Mouse (Mus musculus) E14TG2a.4 (cell line): ENCODE measurements at regions not wholly inside any gene's neighbourhood (a gene's known extent, or its start where the extent isn't known, plus 50 kb on each side); places are given as distances from the start of the nearest gene placed in this dataset.

Source experiments
- H3K27me3 ChIP-seq: 2 replicates; pipeline ENCODE4 v1.6.1; 2014; ENCODE audit warnings: low read length, control low read depth; ENCODE audit not compliant: insufficient read depth
- H3K36me3 ChIP-seq: 2 replicates; pipeline ENCODE4 v1.6.1; 2014; ENCODE audit warnings: low read length, control low read depth; ENCODE audit not compliant: insufficient read depth
- H3K4me1 ChIP-seq: replicated peaks from 2 replicates; pipeline ENCODE4 v1.6.1; 2014; ENCODE audit warnings: low read depth, low read length, control low read depth
- H3K4me3 ChIP-seq: replicated peaks from 2 replicates; pipeline ENCODE4 v1.5.1; 2014; ENCODE audit warnings: mild to moderate bottlenecking, low read length
- H3K9me3 ChIP-seq: 2 replicates; pipeline ENCODE4 v1.6.1; 2014; ENCODE audit warnings: low read length, control low read depth
- CTCF ChIP-seq: conservative IDR thresholded peaks from 2 replicates; pipeline ENCODE4 v1.5.1; 2014; ENCODE audit warnings: low read length
- NANOG ChIP-seq: IDR thresholded peaks from 2 replicates; pipeline ENCODE4 v1.6.1; 2014; ENCODE audit warnings: borderline replicate concordance, low read length, mixed read lengths
- POU5F1 ChIP-seq: IDR thresholded peaks from 2 replicates; pipeline ENCODE4 v1.6.1; 2014; ENCODE audit warnings: low read length, borderline replicate concordance

- Histone ChIP-seq H3K4me1 (no peaks in the 10 kb centered on the region), H3K27me3 (no peaks in the 10 kb centered on the region), H3K9me3 (no peaks in the 10 kb centered on the region), H3K36me3 (no peaks in the 10 kb centered on the region), H3K4me3 (no peak overlapping the region)
- no peak for TF ChIP-seq CTCF
- TF ChIP-seq POU5F1, result no peak
Measured at GRCm38 (mm10) chr7:129964192-129964591, 372.5 kb downstream of the Wdr11 start.

DNA sequence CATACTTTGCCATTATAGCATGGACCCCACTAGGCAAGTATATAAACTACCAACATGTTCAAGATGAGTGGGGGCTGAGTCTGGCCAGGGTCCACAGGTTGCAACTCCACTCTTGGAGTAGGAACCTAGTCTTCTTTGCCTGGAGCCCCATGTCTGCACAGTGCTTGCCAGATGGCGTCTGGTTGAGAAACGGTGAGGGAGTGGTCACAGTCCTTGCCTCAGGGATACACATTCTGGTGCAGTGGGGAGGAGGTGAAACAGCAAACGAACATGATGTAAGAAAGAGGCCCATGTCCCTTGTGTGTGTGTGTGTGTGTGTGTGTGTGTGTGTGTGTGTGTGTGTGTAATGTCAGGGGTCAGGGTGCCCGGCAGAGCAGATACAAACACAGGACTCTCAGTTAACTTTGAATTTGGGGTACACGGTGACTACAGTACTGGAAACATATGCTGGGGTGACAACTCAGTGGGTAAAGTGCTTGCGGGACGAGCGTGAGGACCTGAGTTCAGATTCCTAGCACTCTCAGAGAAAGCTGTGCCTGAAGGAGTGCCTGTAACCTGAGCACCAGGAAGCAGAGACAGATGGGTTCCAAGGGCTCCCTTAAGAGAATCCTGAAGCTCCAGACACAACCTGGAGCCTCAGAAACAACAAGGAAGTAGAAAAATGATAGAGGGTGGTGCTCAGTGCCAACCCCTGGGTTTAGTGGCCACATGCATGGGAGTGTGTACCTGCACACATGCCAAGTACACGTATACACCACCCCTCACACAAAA, 373.8 kb downstream of the Wdr11 start:
- no peak overlapping the region for H3K4me3 ChIP-seq
- no peaks in the 10 kb centered on the region for H3K4me1 ChIP-seq
- H3K27me3 ChIP-seq, result no peaks in the 10 kb centered on the region
- no peaks in the 10 kb centered on the region for H3K36me3 ChIP-seq
- no peaks in the 10 kb centered on the region for H3K9me3 ChIP-seq
- no peak for TF ChIP-seq CTCF
- TF ChIP-seq NANOG, result no peak
- TF ChIP-seq POU5F1, result no peak

- Histone ChIP-seq H3K9me3 (no peaks in the 10 kb centered on the region), H3K27me3 (peaks cover 3% of the 10 kb centered on the region), H3K4me1 (no peaks in the 10 kb centered on the region), H3K4me3 (no peak overlapping the region), H3K36me3 (no peaks in the 10 kb centered on the region)
- TF ChIP-seq CTCF, result no peak
Measured at GRCm38 (mm10) chr7:129966771-129967170, 375.1 kb downstream of the Wdr11 start.

GRCm38 (mm10) chr7:129970201-129970600, 378.5 kb downstream of the Wdr11 start:
- H3K9me3 ChIP-seq, result no peaks in the 10 kb centered on the region
- TF ChIP-seq NANOG (no peak), POU5F1 (no peak), CTCF (no peak)
- no peak overlapping the region for H3K4me3 ChIP-seq
- H3K27me3 ChIP-seq, result peaks cover 3% of the 10 kb centered on the region
- H3K4me1 ChIP-seq, result no peaks in the 10 kb centered on the region
- H3K36me3 ChIP-seq, result no peaks in the 10 kb centered on the region

DNA sequence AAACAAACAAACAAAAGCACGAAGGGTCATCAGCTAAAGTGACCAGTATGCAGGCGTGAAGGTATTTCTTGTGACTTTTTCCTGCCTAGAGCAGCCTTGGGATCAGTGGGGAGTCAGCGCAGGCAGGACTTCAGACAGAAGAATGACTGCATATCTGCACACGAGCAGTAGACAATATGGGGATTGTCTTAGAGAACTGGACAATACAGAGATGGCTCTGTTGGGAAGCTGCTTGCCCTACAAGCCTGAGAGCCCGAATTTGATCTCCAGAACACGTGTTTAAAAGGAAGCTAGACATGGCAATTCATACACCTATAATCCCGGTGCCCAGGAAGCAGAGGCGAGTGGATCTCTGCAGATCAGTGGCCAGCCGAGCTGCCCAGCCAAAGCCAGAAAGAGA, 382.5 kb downstream of the Wdr11 start:
- Histone ChIP-seq H3K36me3 (no peaks in the 10 kb centered on the region), H3K4me1 (no peaks in the 10 kb centered on the region), H3K9me3 (no peaks in the 10 kb centered on the region), H3K27me3 (peaks cover 3% of the 10 kb centered on the region), H3K4me3 (no peak overlapping the region)
- TF ChIP-seq NANOG, result no peak

- no peaks in the 10 kb centered on the region for H3K36me3 ChIP-seq
- H3K9me3 ChIP-seq, result no peaks in the 10 kb centered on the region
- TF ChIP-seq CTCF (no peak), POU5F1 (no peak), NANOG (no peak)
- H3K4me1 ChIP-seq, result no peaks in the 10 kb centered on the region
- H3K4me3 ChIP-seq, result peak overlapping the region; percentile 53
- H3K27me3 ChIP-seq, result peaks cover 3% of the 10 kb centered on the region
Measured at GRCm38 (mm10) chr7:129974837-129975236, 383.2 kb downstream of the Wdr11 start.

DNA sequence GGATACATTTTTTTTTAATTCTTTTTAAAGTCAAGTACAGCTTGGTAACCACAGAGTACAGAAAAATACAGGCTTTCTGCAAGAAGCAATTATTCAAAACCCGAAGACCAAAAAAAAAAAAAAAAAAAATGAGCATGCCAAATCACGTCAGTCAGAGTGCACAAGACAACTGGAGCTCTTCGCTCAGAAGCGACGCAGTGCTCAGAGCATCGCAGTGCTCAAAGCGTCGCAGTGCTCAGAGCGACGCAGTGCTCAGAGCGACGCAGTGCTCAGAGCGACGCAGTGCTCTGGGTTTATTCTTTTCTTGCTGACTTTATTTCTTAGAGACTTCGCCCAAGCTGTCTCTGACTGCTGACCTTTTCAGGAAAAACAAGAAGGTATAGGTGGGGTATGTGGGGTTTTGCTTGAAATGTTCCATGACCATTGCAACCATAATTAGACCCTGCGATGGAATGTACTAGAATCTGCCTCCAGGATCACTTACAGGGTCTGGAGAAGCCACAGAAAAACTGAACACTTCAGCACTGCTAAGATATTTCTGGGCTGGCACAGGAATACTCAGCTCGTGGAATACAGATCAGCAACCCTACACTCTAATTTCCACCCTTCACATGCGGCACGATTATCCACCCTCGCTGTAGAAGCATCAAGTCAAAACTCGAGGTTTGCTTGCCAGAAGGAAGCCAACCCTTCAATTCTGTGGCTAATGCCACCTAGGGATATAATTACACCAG, 384.3 kb downstream of the Wdr11 start:
- Histone ChIP-seq H3K4me3 (no peak overlapping the region), H3K4me1 (no peaks in the 10 kb centered on the region), H3K9me3 (no peaks in the 10 kb centered on the region), H3K36me3 (no peaks in the 10 kb centered on the region), H3K27me3 (peaks cover 3% of the 10 kb centered on the region)
- no peak for TF ChIP-seq CTCF
- TF ChIP-seq NANOG, result no peak
- TF ChIP-seq POU5F1, result no peak

DNA sequence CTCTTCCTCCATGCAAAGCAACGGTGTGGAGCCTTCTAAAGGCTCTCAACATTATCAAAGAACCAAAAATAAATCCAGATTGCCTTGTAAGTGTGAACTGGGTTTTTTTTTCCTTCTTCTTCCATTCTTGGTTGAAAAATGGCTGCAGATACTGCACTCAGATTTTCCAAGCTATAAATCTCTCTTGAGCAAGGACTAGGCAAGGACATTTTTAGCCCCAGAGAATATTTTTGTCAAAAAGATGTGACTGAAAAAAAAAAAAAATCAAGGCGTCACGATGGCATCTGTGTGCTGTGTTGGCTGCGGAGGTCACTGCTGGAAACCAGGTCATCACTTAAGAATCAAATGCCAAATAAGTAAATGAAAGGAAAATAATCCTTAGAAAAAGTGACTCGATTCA, 386.9 kb downstream of the Wdr11 start:
- TF ChIP-seq POU5F1 (no peak), CTCF (no peak), NANOG (no peak)
- Histone ChIP-seq H3K27me3 (no peaks in the 10 kb centered on the region; the same call in 1 of the 2 replicates), H3K36me3 (no peaks in the 10 kb centered on the region), H3K9me3 (peaks cover 6% of the 10 kb centered on the region), H3K4me3 (no peak overlapping the region), H3K4me1 (no peaks in the 10 kb centered on the region)

DNA sequence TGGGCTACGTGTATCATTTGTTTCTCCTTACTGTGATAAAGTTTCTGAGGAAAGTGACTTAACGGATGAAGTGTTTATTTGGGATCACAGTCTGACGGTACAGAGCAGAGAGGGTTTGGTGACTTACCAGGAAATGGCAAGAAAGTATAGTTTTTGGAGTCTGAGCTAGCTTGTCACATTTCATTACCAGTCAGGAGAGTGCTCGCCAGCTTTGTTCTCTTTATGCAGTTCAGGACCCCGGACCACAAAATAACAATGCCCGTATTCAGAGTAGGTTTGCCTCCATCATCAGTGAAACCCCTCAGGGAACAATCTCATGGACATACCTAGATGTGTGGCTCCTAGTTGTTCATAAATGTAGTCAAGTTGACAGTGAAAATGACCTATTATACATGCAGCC, 387.7 kb downstream of the Wdr11 start:
- H3K9me3 ChIP-seq, result peaks cover 14% of the 10 kb centered on the region
- no peaks in the 10 kb centered on the region for H3K4me1 ChIP-seq
- no peak overlapping the region for H3K4me3 ChIP-seq
- no peaks in the 10 kb centered on the region for H3K36me3 ChIP-seq
- TF ChIP-seq CTCF (no peak), POU5F1 (no peak), NANOG (no peak)
- H3K27me3 ChIP-seq, result no peaks in the 10 kb centered on the region; the same call in 1 of the 2 replicates
